Comparison of ENCODE assay signal across 8 mouse cellular contexts in the genomic region with DNA sequence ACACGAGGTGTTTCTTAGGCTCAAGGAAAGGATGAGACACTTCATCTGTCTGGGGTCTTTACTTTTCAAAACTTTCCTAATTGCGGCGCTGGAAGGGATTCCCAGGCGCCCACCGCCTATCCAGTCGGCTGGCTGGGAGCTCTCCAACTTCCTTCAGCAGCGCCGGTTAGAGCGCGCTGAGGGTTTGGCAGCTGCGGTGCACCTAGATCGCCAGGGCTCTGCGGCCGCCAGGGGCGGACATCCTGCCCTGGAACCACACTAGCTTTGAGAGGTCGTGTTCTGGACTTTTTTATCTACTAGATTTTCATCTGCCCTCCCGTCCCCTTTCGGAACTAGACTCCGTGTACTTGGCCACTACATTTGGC. TPM values are rescaled to one million over a fixed set of nuclear protein-coding genes. Genes with fewer than 3 reads are reported as not detected.
DNase-seq lines count a peak whose midpoint lies in the region; ATAC-seq and TF ChIP-seq lines count a peak whose summit lies in the region.

No protein-coding gene starts in this region.

- peaks cover 30% of the 10 kb centered on the region for H3K27me3 ChIP-seq in liver, embryonic 16.5 days (ENCODE audit: control insufficient read depth, insufficient read depth, low read depth, low read length)
- no peaks in the 10 kb centered on the region for H3K27me3 ChIP-seq in neural tube, embryonic 13.5 days

- H3K4me3 ChIP-seq in left cerebral cortex, adult 2 months: peak overlapping the region; percentile 73
- peak overlapping the region; percentile 62 for H3K4me3 ChIP-seq in liver, embryonic 16.5 days (ENCODE audit: low read depth, low read length)
- H3K4me3 ChIP-seq in neural tube, embryonic 13.5 days: peak overlapping the region; percentile 83

- no peaks in the 10 kb centered on the region for H3K36me3 ChIP-seq in liver, embryonic 16.5 days (ENCODE audit: control insufficient read depth, insufficient read depth)
- H3K36me3 ChIP-seq in neural tube, embryonic 13.5 days: no peaks in the 10 kb centered on the region

- no peaks in the 10 kb centered on the region for H3K4me1 ChIP-seq in liver, embryonic 16.5 days (ENCODE audit: control insufficient read depth, low read depth, low read length)
- H3K4me1 ChIP-seq in neural tube, embryonic 13.5 days (replicated peaks): peaks cover 56% of the 10 kb centered on the region

- H3K9me3 ChIP-seq in liver, embryonic 16.5 days (replicated peaks; ENCODE audit: control insufficient read depth, low read length): no peaks in the 10 kb centered on the region
- H3K9me3 ChIP-seq in neural tube, embryonic 13.5 days: no peaks in the 10 kb centered on the region

- peak; percentile 31 to 47 for DNase-seq in left cerebral cortex, adult 2 months (ENCODE audit: extremely low spot score in 1 of 2, low spot score in 2 of 2)
- DNase-seq in left cerebral cortex, adult 11 months (ENCODE audit: low spot score): no peak
- peak; percentile 88 for DNase-seq in embryo, embryonic 11 days
- peak; percentile 74 to 82 for DNase-seq in heart, adult 18-20 months
- peak; percentile 17 for DNase-seq in kidney, adult 11 months
- DNase-seq in yolk sac, embryonic 10.5 days (ENCODE audit: low spot score): peak; percentile 74

- peak overlapping the region; percentile 85; the same call in 1 of the 2 replicates for H3K27ac ChIP-seq in left cerebral cortex, adult 2 months
- H3K27ac ChIP-seq in liver, embryonic 16.5 days (ENCODE audit: low read length): no peak overlapping the region
- H3K27ac ChIP-seq in neural tube, embryonic 13.5 days (replicated peaks): peak overlapping the region; percentile 98

- 1% methylated on average over 19 of the region's 19 CpGs for WGBS in liver, embryonic 16.5 days (ENCODE audit: insufficient replicate concordance)
- 2% methylated on average over 19 of the region's 19 CpGs for WGBS in neural tube, embryonic 13.5 days

- ATAC-seq in liver, embryonic 16.5 days (ENCODE audit: low read depth): no peak
- no peak for ATAC-seq in neural tube, embryonic 13.5 days (ENCODE audit: low read depth)

- no peak overlapping the region for H3K9ac ChIP-seq in liver, embryonic 16.5 days (ENCODE audit: low read depth, low read length)
- peak overlapping the region; percentile 93 for H3K9ac ChIP-seq in neural tube, embryonic 13.5 days

- intact Hi-C loops in left cerebral cortex, adult 2 months (cut with DNase I): loop anchor here (5.0 to 10.0 kb wide), 5 partner anchors 60 to 210 kb away; no protein-coding TSS in a partner anchor

- no peak overlapping the region for H3K4me2 ChIP-seq in liver, embryonic 16.5 days (ENCODE audit: low read depth, low read length)
- H3K4me2 ChIP-seq in neural tube, embryonic 13.5 days: peak overlapping the region; percentile 89

- peak; percentile 47 for TF ChIP-seq CTCF in left cerebral cortex, adult 2 months (IDR thresholded peaks at IDR 0.05)

RNA-seq across cellular contexts. Expression of a gene that starts 1.3 kb away (rescaled TPM):
- total RNA-seq in left cerebral cortex, adult 2 months (2021): 10 to 100 TPM; 31.7 to 33.2 TPM
- total RNA-seq in heart, adult 18-20 months (2021): 1 to 10 TPM; 2.5 to 3.9 TPM
- polyA plus RNA-seq in liver, embryonic 16.5 days (2015; fragmentation: Nextera tagmentation; extraction: Ambion mirVana): 0.02 TPM in 1 of 2 replicates, not detected in the other
- polyA plus RNA-seq in neural tube, embryonic 13.5 days (2015; fragmentation: Nextera tagmentation; extraction: Ambion mirVana): 10.9 and 13.9 TPM in 2 replicates

Comparison
In these comparisons a context has a peak if more than half of its experiments do, and no peak if none do; other contexts are left out.
1. RNA of a gene that starts 1.3 kb away (total RNA-seq): 31.7 to 33.2 TPM in left cerebral cortex, adult 2 months; 2.5 to 3.9 TPM in heart, adult 18-20 months; every median in the first group is over 4 times any median in the second.
2. Peak in every context shown above with its lines, with median percentiles within 50 percentile points of each other: H3K4me3 ChIP-seq.